9 mouse cellular contexts compared by ENCODE assay signal in genomic region chr6:119037815-119038214, GRCm38 (mm10).
DNase-seq lines count a peak whose midpoint lies in the region; ATAC-seq and TF ChIP-seq lines count a peak whose summit lies in the region.
"Had no signal": no experiment of that assay in that cellular context is flagged by ENCODE, and none has a peak within 500 bp of the region (broad histone marks: within the 10 kb centered on the region; RNA-seq: fewer than 3 reads in every experiment).

No protein-coding gene starts in this region.

- no peaks in the 10 kb centered on the region for H3K27me3 ChIP-seq in lung, embryonic 14.5 days (ENCODE audit: insufficient read depth, low read length)
- no peaks in the 10 kb centered on the region for H3K27me3 ChIP-seq in stomach, embryonic 16.5 days (ENCODE audit: control insufficient read depth, insufficient read depth, low read length)
- no peaks in the 10 kb centered on the region for H3K27me3 ChIP-seq in midbrain, embryonic 10.5 days (ENCODE audit: low read depth, poor library complexity, severe bottlenecking)
- no peaks in the 10 kb centered on the region for H3K27me3 ChIP-seq in midbrain, embryonic 16.5 days (ENCODE audit: control insufficient read depth, insufficient read depth, low read depth, low read length)

- intact Hi-C loops in heart, postnatal 14 days (cut with DNase I), result no loop called here

- peak; percentile 57 for ATAC-seq in lung, embryonic 14.5 days (ENCODE audit: insufficient read depth)
- no peak for ATAC-seq in stomach, embryonic 16.5 days (ENCODE audit: insufficient read depth, low FRiP score)
- ATAC-seq in midbrain, embryonic 16.5 days, result no peak
- ATAC-seq: liver, embryonic 12.5 days had no signal

- H3K36me3 ChIP-seq in lung, embryonic 14.5 days (ENCODE audit: insufficient read depth), result no peaks in the 10 kb centered on the region
- no peaks in the 10 kb centered on the region for H3K36me3 ChIP-seq in stomach, embryonic 16.5 days (ENCODE audit: control insufficient read depth, insufficient read depth, low read length)
- H3K36me3 ChIP-seq in midbrain, embryonic 10.5 days, result no peaks in the 10 kb centered on the region
- H3K36me3 ChIP-seq in midbrain, embryonic 16.5 days (ENCODE audit: control insufficient read depth, insufficient read depth, low read length), result no peaks in the 10 kb centered on the region
- H3K36me3 ChIP-seq: liver, embryonic 12.5 days had no signal

- TF ChIP-seq CTCF in lung, embryonic 14.5 days (IDR thresholded peaks at IDR 0.05; ENCODE audit: low read depth), result no peak
- TF ChIP-seq CTCF in lung, adult 2 months (IDR thresholded peaks at IDR 0.05; ENCODE audit: insufficient read depth, low read length), result no peak

- H3K4me1 ChIP-seq in lung, embryonic 14.5 days (ENCODE audit: insufficient read depth), result peaks cover 43% of the 10 kb centered on the region
- H3K4me1 ChIP-seq in lung, adult 2 months (ENCODE audit: control insufficient read depth, insufficient read depth, low read length), result peaks cover 12% of the 10 kb centered on the region
- peaks cover 8% of the 10 kb centered on the region for H3K4me1 ChIP-seq in stomach, embryonic 16.5 days (ENCODE audit: control insufficient read depth, insufficient read depth, low read length)
- H3K4me1 ChIP-seq in midbrain, embryonic 10.5 days, result peaks cover 9% of the 10 kb centered on the region
- H3K4me1 ChIP-seq in midbrain, embryonic 16.5 days (ENCODE audit: control insufficient read depth, insufficient read depth, low read length), result peaks cover 15% of the 10 kb centered on the region
- H3K4me1 ChIP-seq: liver, embryonic 12.5 days had no signal

- H3K4me3 ChIP-seq in lung, embryonic 14.5 days (ENCODE audit: low read depth, low read length), result no peak overlapping the region
- no peak overlapping the region for H3K4me3 ChIP-seq in lung, adult 2 months (replicated peaks; ENCODE audit: extremely low read depth, low read depth, low read length)
- no peak overlapping the region for H3K4me3 ChIP-seq in stomach, embryonic 16.5 days (replicated peaks; ENCODE audit: low read length)
- no peak overlapping the region for H3K4me3 ChIP-seq in midbrain, embryonic 10.5 days
- no peak overlapping the region for H3K4me3 ChIP-seq in midbrain, embryonic 16.5 days (ENCODE audit: low read depth, low read length)
- H3K4me3 ChIP-seq: liver, embryonic 12.5 days had no signal

- 41% methylated on average over 6 of the region's 6 CpGs for WGBS in lung, embryonic 14.5 days
- WGBS in lung, adult 2 months, result 41% methylated on average over 6 of the region's 6 CpGs
- WGBS in stomach, embryonic 16.5 days, result 46% methylated on average over 6 of the region's 6 CpGs
- WGBS in midbrain, embryonic 10.5 days, result 91% methylated on average over 6 of the region's 6 CpGs
- WGBS in midbrain, embryonic 16.5 days, result 82% methylated on average over 6 of the region's 6 CpGs

- H3K9me3 ChIP-seq in lung, embryonic 14.5 days (ENCODE audit: low read depth, low read length), result no peaks in the 10 kb centered on the region
- H3K9me3 ChIP-seq in stomach, embryonic 16.5 days (replicated peaks; ENCODE audit: control insufficient read depth, low read length), result 0 out of 2 replicates have a peak, but pooled peaks cover 5% of the 10 kb centered on the region
- H3K9me3 ChIP-seq in midbrain, embryonic 10.5 days (replicated peaks), result peaks cover 4% of the 10 kb centered on the region; the same call in 1 of the 2 replicates
- H3K9me3 ChIP-seq in midbrain, embryonic 16.5 days (replicated peaks; ENCODE audit: control insufficient read depth, low read length, poor library complexity, severe bottlenecking), result no peaks in the 10 kb centered on the region
- H3K9me3 ChIP-seq: liver, embryonic 12.5 days had no signal

- TF ChIP-seq POLR2A in lung, adult 2 months (IDR thresholded peaks at IDR 0.05; ENCODE audit: borderline replicate concordance, extremely low read depth, low read depth, low read length), result no peak

- peak overlapping the region; percentile 86 for H3K27ac ChIP-seq in lung, embryonic 14.5 days (ENCODE audit: low read depth)
- peak overlapping the region; percentile 56 for H3K27ac ChIP-seq in stomach, embryonic 16.5 days (ENCODE audit: low read length)
- no peak overlapping the region for H3K27ac ChIP-seq in midbrain, embryonic 10.5 days (replicated peaks)
- H3K27ac ChIP-seq in midbrain, embryonic 16.5 days (ENCODE audit: low read length), result no peak overlapping the region
- H3K27ac ChIP-seq: liver, embryonic 12.5 days had no signal

- no peak overlapping the region for H3K9ac ChIP-seq in lung, embryonic 14.5 days
- no peak overlapping the region for H3K9ac ChIP-seq in stomach, embryonic 16.5 days (ENCODE audit: low read length)
- H3K9ac ChIP-seq in midbrain, embryonic 16.5 days (ENCODE audit: low read depth, low read length), result no peak overlapping the region
- H3K9ac ChIP-seq: liver, embryonic 12.5 days had no signal

- DNase-seq in gastrocnemius, adult 18-20 months (ENCODE audit: low spot score), result peak; percentile 41
- DNase-seq in gastrocnemius, postnatal 4 days (ENCODE audit: low spot score in 2 of 2), result no peak
- DNase-seq in lung, embryonic 14.5 days, result peak; percentile 93
- no peak for DNase-seq in lung, adult 2 months
- peak; percentile 23 to 58 for DNase-seq in heart, postnatal 14 days
- no peak for DNase-seq in midbrain, embryonic 10.5 days (ENCODE audit: low spot score)

- H3K4me2 ChIP-seq in lung, embryonic 14.5 days, result peak overlapping the region; percentile 7; the same call in 1 of the 2 replicates
- no peak overlapping the region for H3K4me2 ChIP-seq in stomach, embryonic 16.5 days (ENCODE audit: low read depth, low read length)
- H3K4me2 ChIP-seq in midbrain, embryonic 16.5 days (ENCODE audit: low read length), result no peak overlapping the region
- H3K4me2 ChIP-seq: liver, embryonic 12.5 days had no signal

Comparison
In these comparisons a context has a peak if more than half of its experiments do, and no peak if none do; other contexts are left out.
1. DNase-seq: peak in gastrocnemius, adult 18-20 months (single experiment), lung, embryonic 14.5 days (single experiment) and heart, postnatal 14 days (2 of 2); none in gastrocnemius, postnatal 4 days (0 of 2), lung, adult 2 months (single experiment) and midbrain, embryonic 10.5 days (single experiment).
2. H3K27ac ChIP-seq: peak in lung, embryonic 14.5 days (single experiment) and stomach, embryonic 16.5 days (single experiment); none in midbrain, embryonic 10.5 days (single experiment) and midbrain, embryonic 16.5 days (single experiment).